Mouse (Mus musculus) liver, embryonic 11.5 days (tissue): Measurements from ENCODE around the gene Bri3. TPM values are rescaled to one million over a fixed set of nuclear protein-coding genes. Genes with fewer than 3 reads are reported as not detected.
A peak's percentile ranks its signal among the peaks of the same experiment; 100 is the strongest.

ENCODE experiments used
- ATAC-seq: fragments of 200-750 bp; cut with Nextera tagmentation; replicated peaks from 2 replicates; pipeline ENCODE4 v1.8.0; 2017; ENCODE audit warnings: moderate number of reproducible peaks, mild to moderate bottlenecking, moderate TSS enrichment, moderate library complexity; ENCODE audit not compliant: low FRiP score
- DNase-seq: peaks from one replicate; pipeline ENCODE4 v3.0.0-alpha.2; 2017; ENCODE audit warnings: low spot score
- H3K27ac ChIP-seq: fragments of 300-500 bp; sonication (generic); 2 replicates; pipeline ENCODE4 v1.5.1; 2014; ENCODE audit warnings: mild to moderate bottlenecking, low read depth, low read length, control low read depth
- H3K27me3 ChIP-seq: fragments of 300-500 bp; sonication (generic); replicated peaks from 2 replicates; pipeline ENCODE4 v1.6.1; 2014; ENCODE audit warnings: low read length, mixed read lengths; ENCODE audit not compliant: control insufficient read depth, insufficient read depth
- H3K36me3 ChIP-seq: fragments of 300-500 bp; sonication (generic); 2 replicates; pipeline ENCODE4 v1.6.1; 2014; ENCODE audit warnings: mild to moderate bottlenecking, low read length, moderate library complexity, mixed read lengths; ENCODE audit not compliant: control insufficient read depth, insufficient read depth
- H3K4me1 ChIP-seq: fragments of 300-500 bp; sonication (generic); replicated peaks from 2 replicates; pipeline ENCODE4 v1.6.1; 2014; ENCODE audit warnings: low read length, mixed read lengths; ENCODE audit not compliant: control insufficient read depth, insufficient read depth
- H3K4me2 ChIP-seq: fragments of 300-500 bp; sonication (generic); 2 replicates; pipeline ENCODE4 v1.6.1; 2014; ENCODE audit warnings: mild to moderate bottlenecking, control low read depth, moderate library complexity
- H3K4me3 ChIP-seq: fragments of 300-500 bp; sonication (generic); 2 replicates; pipeline ENCODE4 v1.5.1; 2014; ENCODE audit warnings: low read depth, low read length, control low read depth
- H3K9ac ChIP-seq: fragments of 300-500 bp; sonication (generic); 2 replicates; pipeline ENCODE4 v1.6.1; 2014; ENCODE audit warnings: low read depth, low read length, control low read depth
- H3K9me3 ChIP-seq: fragments of 300-500 bp; sonication (generic); 2 replicates; pipeline ENCODE4 v1.6.1; 2016; ENCODE audit warnings: low read length, inconsistent platforms, mixed read lengths; ENCODE audit not compliant: control insufficient read depth
- WGBS: fragments of 180-500 bp; shearing (Covaris S2); extraction: QIAGEN DNeasy Blood & Tissue Kit; methylation state at CpG from one replicate; pipeline ENCODE4 v1.1.7; 2014; 5-methylcytosine and 5-hydroxymethylcytosine counted together
- polyA plus RNA-seq: library from polyadenylated mRNA; unstranded; fragments of >200 nt; fragmentation: Nextera tagmentation; extraction: Ambion mirVana; gene quantifications from 2 replicates; pipeline ENCODE4 v1.2.1, GENCODE M21; 2014

Gene Bri3
- polyA plus RNA-seq, 1 experiment from 2014 or later, result 59.2 TPM

GRCm38 (mm10) chr5:144255632-144256540, 11.6 kb downstream of the Bri3 start:
- Histone ChIP-seq H3K4me3 (peak overlapping the region; percentile 90), H3K4me2 (peak overlapping the region; percentile 84), H3K27ac (peak overlapping the region; percentile 86), H3K4me1 (peaks cover 33% of the 10 kb centered on the region), H3K9ac (peak overlapping the region; percentile 90), H3K36me3 (no peaks in the 10 kb centered on the region; the same call in 1 of the 2 replicates), H3K9me3 (no peaks in the 10 kb centered on the region), H3K27me3 (no peaks in the 10 kb centered on the region)
- ATAC-seq (peak; percentile 16), DNase-seq (peak; percentile 72)
- WGBS, result under 1% methylated on average over 40 of the region's 40 CpGs

- no peak for DNase-seq
- no peaks in the 10 kb centered on the region for H3K9me3 ChIP-seq
- 24% methylated on average over 7 of the region's 7 CpGs for WGBS
- peak overlapping the region; percentile 90 for H3K4me3 ChIP-seq
- H3K9ac ChIP-seq, result peak overlapping the region; percentile 90
- no peaks in the 10 kb centered on the region; the same call in 1 of the 2 replicates for H3K36me3 ChIP-seq
- H3K27ac ChIP-seq, result peak overlapping the region; percentile 86; the same call in 1 of the 2 replicates
- H3K4me1 ChIP-seq, result peaks cover 37% of the 10 kb centered on the region
- ATAC-seq, result no peak
- H3K4me2 ChIP-seq, result peak overlapping the region; percentile 84
- H3K27me3 ChIP-seq, result no peaks in the 10 kb centered on the region
Observed at GRCm38 (mm10) chr5:144256541-144256870, 12.3 kb downstream of the Bri3 start.

- 46% methylated on average over 1 of the region's 1 CpGs for WGBS
- DNase-seq (no peak), ATAC-seq (no peak)
- H3K4me2 ChIP-seq, result peak overlapping the region; percentile 84
- peaks cover 37% of the 10 kb centered on the region for H3K4me1 ChIP-seq
- H3K27ac ChIP-seq, result peak overlapping the region; percentile 86; the same call in 1 of the 2 replicates
- H3K9ac ChIP-seq, result peak overlapping the region; percentile 90; the same call in 1 of the 2 replicates
- H3K9me3 ChIP-seq, result no peaks in the 10 kb centered on the region
- H3K4me3 ChIP-seq, result peak overlapping the region; percentile 90
- no peaks in the 10 kb centered on the region for H3K27me3 ChIP-seq
- no peaks in the 10 kb centered on the region; the same call in 1 of the 2 replicates for H3K36me3 ChIP-seq
Observed at GRCm38 (mm10) chr5:144256888-144257287, 12.7 kb downstream of the Bri3 start.

DNA sequence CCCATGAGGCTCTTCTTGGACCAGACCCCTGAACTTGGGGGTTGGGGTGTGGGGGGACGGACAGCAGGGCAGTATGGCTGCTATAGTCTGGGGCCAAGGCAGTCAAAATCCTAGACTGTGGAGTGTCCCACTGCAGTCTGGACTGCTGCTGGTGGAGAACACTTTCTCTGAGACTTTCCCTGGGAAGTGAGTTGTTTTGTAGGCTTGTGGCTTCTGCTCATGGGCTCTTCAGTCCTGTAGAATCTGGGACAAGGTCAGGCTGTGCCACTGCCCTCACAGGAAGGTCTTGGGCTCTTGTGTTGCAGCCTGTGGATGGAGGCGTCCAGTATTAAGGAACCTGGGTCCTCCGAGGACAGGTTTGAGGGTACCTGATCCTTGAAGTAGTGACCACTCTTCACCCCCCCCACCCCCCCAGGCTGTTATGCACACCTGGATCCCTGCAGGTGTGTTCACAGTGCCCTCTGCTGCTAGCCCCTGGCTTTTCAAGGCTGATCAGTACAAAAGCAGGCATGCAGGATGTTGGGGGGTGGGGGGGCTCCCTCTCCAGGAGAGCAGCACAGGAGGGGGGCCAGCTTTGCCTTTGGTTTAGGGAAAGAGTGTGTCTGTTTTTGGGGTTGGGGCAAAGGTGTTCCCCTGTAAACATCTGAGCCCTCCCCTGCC, 13.3 kb downstream of the Bri3 start:
- 0 out of 2 replicates have a peak overlapping the region, but pooled peaks have one; percentile 90 for H3K4me3 ChIP-seq
- ATAC-seq (no peak), DNase-seq (no peak)
- H3K9me3 ChIP-seq, result no peaks in the 10 kb centered on the region
- 69% methylated on average over 3 of the region's 3 CpGs for WGBS
- no peaks in the 10 kb centered on the region for H3K27me3 ChIP-seq
- no peak overlapping the region for H3K9ac ChIP-seq
- no peaks in the 10 kb centered on the region; the same call in 1 of the 2 replicates for H3K36me3 ChIP-seq
- H3K4me1 ChIP-seq, result peaks cover 37% of the 10 kb centered on the region
- H3K4me2 ChIP-seq, result peak overlapping the region; percentile 84
- no peak overlapping the region for H3K27ac ChIP-seq

- H3K36me3 ChIP-seq, result peaks cover 1% of the 10 kb centered on the region
- H3K9me3 ChIP-seq, result no peaks in the 10 kb centered on the region
- ATAC-seq (no peak), DNase-seq (no peak)
- no peak overlapping the region for H3K4me3 ChIP-seq
- H3K4me2 ChIP-seq, result peak overlapping the region; percentile 25
- 57% methylated on average over 14 of the region's 14 CpGs for WGBS
- H3K27me3 ChIP-seq, result no peaks in the 10 kb centered on the region
- no peak overlapping the region for H3K27ac ChIP-seq
- no peak overlapping the region for H3K9ac ChIP-seq
- peaks cover 37% of the 10 kb centered on the region for H3K4me1 ChIP-seq
Observed at GRCm38 (mm10) chr5:144258131-144258611, 13.9 kb downstream of the Bri3 start.

GRCm38 (mm10) chr5:144258687-144259086, 14.4 kb downstream of the Bri3 start:
- Histone ChIP-seq H3K27me3 (no peaks in the 10 kb centered on the region), H3K36me3 (peaks cover 3% of the 10 kb centered on the region), H3K9ac (no peak overlapping the region), H3K9me3 (no peaks in the 10 kb centered on the region), H3K4me3 (no peak overlapping the region), H3K4me2 (no peak overlapping the region; the same call in 1 of the 2 replicates), H3K27ac (no peak overlapping the region), H3K4me1 (peaks cover 37% of the 10 kb centered on the region)
- ATAC-seq, result no peak
- WGBS, result 38% methylated on average over 2 of the region's 2 CpGs
- no peak for DNase-seq

GRCm38 (mm10) chr5:144259228-144259627, 15.0 kb downstream of the Bri3 start:
- ATAC-seq, result no peak

DNA sequence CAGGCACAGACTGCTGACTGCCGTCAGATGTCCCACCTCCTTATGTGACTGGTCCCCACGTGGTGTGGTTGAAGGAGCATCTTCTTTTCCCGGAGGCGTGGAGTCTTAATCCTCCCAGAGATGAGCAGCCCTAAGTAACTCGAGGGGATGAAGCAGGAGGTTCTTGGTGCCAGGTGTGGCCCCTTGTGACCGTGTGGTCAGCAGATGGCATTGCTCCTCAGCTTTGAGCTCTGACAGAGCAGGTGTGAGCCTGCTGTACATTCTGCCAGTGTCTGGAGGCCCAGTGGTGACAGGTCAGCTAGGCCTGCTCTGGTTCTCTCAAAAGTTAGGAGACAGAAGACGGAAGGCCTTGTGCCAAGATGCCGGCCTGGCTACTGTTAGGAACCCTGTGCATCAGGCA, 16.2 kb downstream of the Bri3 start:
- peaks cover 32% of the 10 kb centered on the region for H3K4me1 ChIP-seq
- no peaks in the 10 kb centered on the region for H3K27me3 ChIP-seq
- 83% methylated on average over 8 of the region's 8 CpGs for WGBS
- no peak overlapping the region for H3K4me2 ChIP-seq
- no peaks in the 10 kb centered on the region for H3K9me3 ChIP-seq
- ATAC-seq (no peak), DNase-seq (no peak)
- H3K27ac ChIP-seq, result no peak overlapping the region
- H3K9ac ChIP-seq, result no peak overlapping the region
- peaks cover 5% of the 10 kb centered on the region for H3K36me3 ChIP-seq
- no peak overlapping the region for H3K4me3 ChIP-seq

More at GRCm38 (mm10) chr5:144259228-144259627, 15.0 kb downstream of the Bri3 start:
- no peaks in the 10 kb centered on the region for H3K27me3 ChIP-seq
- H3K36me3 ChIP-seq, result peaks cover 3% of the 10 kb centered on the region
- H3K4me1 ChIP-seq, result peaks cover 37% of the 10 kb centered on the region
- H3K9ac ChIP-seq, result no peak overlapping the region
- H3K4me2 ChIP-seq, result no peak overlapping the region
- H3K9me3 ChIP-seq, result no peaks in the 10 kb centered on the region
- 82% methylated on average over 6 of the region's 6 CpGs for WGBS
- no peak overlapping the region for H3K4me3 ChIP-seq
- H3K27ac ChIP-seq, result no peak overlapping the region
- no peak for DNase-seq
